Mouse (Mus musculus) duodenum, adult 2 months (tissue): ENCODE data around the gene Esrrb. TPM values are rescaled to one million over a fixed set of nuclear protein-coding genes. Genes with fewer than 3 reads are reported as not detected.

ENCODE experiments used
- polyA plus RNA-seq: library from polyadenylated mRNA; depleted of rRNA; stranded (reverse); fragments of >200 nt; gene quantifications from 2 replicates; pipeline ENCODE4 v1.2.3, GENCODE M21; 2012; ENCODE audit warnings: low replicate concordance; rRNA removed

The Esrrb gene
- polyA plus RNA-seq: 0.34 and 0.50 TPM in 2 replicates

DNA sequence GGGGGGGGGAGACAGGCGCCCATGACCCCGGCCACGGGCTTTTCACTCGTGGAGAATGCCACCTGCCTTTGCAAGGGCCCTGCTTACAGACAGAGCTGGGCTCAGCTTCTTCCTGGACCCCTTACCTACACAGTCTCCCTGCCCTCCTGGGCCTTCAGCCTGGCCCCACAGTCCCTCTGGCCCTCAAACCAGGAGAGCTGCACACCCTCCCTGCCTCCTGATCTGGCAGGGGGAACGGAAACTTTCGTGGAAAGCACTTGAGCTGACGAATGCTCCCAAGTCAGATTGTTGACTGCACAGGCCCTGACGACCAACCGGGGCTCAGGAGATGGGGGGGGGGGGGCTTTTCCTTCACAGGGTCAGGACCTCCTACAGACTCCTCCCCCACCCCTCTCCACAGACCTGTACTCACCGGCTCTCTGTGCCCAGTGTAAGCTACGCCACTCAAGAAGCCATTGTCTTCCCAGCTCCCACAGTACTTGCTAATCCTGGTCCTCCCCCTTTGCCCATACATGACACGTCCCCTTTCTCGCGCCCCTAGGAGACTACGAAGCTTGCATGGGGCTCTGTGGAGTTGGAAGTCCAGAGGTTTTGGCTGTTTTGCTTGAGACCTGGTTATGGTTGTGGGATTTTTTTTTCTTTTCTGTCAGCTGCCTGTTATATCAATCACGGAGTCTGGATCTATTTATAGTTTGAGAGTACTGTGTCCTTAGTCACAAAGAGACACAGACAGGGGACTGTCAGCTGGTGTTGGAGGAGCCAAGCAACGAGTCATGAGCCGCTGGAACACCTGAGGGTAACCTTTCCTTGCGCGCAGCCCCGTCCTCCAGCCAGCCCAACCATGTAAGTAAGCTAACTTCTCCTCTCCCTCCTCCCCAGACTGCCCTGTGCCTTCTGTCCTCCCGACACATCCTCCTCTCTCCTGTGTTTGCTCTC is at the start of gene Esrrb:
TSS of gene Esrrb (plus strand) at position 422 of the 936 bp plus-strand sequence.

Other genes with a start within 250 kb of the Esrrb start
- 2.9 and 3.4 TPM in 2 replicates for gene Gpatch2l, start 119.3 kb upstream of the Esrrb start, polyA plus RNA-seq